Mouse (Mus musculus) liver (tissue): ENCODE measurements around the gene Lyplal1.
A peak's percentile ranks its signal among the peaks of the same experiment; 100 is the strongest.

Experiments used
- DNase-seq: peaks from one replicate; pipeline ENCODE4 v3.0.0-alpha.2; 2020; ENCODE audit warnings: mixed read lengths

Gene Lyplal1

DNA sequence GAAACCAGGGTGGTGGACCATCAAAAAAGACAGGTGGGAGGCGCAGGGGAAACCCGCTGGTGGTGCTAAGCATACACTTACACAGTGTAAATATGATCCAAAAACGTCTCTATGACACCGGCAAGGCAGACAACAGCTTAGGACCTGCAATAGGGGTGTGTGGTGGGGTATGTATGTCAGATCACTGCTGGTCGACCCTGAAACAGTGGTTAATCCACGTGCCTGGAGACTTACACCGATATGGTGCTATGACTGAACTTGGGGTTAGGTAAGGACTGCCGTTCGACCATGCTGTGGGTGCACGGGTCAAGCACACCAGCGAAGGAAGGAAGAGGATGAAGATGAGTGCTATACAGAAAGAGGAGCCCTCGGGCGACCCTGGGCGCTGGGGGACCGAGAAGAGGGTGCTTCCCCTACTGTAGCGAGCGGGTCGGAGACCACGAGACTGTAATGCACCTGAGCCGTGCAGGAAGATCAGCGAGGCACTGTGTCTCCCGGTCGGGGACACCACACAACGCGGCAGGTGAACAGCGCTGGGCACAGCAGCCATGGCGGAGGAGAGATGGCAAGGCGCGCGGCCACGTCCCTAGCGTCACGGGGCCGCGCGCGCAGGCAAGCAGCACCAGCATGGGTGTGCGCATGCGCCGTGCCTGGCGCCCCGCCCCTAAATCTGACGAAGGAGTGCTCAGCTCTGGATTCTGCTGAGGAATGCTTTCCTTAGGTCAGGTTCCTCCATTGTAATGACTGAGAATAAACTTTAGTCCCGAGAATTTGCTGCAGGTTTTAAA, at the start of gene Lyplal1:
Gene Lyplal1 (minus strand): TSS at position 610 of the 788 bp plus-strand sequence.
- peak; percentile 92 for DNase-seq

DNA sequence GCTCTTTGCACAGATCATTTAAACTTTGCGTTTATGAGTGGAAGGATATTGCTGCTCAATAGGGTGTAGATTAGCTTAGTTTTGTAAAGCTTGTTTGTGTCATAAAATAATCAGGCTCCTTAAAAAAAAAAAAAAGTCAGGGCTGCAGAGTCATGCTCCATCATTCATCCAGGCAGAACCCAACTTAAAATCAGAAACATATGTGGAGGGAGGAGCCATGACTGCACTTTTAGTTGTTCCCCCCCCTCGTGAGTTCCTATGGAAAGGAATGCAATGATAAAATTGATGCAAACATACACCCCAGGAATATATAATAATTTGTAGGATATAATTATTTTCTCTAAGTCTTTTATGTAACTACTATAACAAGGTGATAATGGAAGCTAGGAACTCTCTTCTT, 46.5 kb upstream of the Lyplal1 start:
- no peak for DNase-seq

DNA sequence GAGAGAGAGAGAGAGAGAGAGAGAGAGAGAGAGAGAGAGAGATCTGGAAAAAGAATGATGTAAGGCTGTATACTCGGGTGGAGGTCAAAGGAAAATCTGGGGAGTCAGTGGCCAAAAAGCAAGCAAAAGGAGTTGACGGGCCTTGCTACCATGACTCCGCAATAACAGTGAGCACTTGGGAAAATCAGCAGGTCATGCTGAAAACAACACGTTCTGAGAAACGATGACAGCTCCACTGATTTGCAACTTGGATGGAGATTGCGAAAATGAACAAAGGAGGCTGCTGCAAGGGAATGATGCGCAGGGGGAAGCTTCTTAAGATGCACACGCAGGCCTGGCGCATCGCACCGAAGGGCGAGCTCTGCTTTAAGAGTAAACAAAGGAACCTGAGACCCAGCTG, 46.1 kb upstream of the Lyplal1 start:
- DNase-seq: no peak

DNA sequence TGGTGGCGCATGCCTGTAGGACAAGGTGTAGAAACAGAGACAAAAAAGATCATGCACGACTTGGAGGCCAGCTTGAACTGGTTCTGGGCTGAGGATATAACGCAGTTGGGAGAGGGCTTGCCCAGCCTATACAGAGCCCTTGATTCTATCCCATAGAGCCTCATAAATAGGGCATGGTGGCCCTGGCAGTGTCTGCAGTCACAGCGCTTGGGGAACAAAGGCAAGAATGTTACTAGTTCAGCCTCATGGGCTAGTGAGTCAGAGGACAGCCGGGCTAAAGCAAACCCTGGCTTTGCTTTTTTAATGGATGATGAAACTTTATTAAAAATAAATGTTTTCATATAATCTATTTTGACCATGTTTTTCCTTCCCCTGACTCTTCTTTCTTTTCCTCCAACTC, 33.3 kb upstream of the Lyplal1 start:
- DNase-seq: no peak

DNA sequence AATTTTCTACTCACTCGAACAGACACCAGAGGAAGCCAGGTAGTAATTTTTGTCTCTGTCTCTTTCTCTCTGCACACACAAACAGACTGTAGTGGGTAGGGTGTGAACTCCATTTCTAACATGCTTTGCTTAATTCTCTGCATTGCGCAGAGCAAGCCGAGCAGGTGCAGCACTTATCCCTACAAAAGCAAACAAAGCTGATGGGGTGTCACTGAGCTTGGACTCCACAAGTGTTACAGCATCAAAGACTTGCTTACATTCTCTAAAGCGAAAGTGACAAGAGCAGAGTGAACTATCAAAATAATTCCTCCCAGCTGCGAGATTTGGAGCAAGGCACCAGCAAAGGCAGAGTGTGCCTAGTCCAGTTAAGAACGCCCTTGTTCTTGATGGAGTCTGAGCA, 28.3 kb upstream of the Lyplal1 start:
- no peak for DNase-seq

DNA sequence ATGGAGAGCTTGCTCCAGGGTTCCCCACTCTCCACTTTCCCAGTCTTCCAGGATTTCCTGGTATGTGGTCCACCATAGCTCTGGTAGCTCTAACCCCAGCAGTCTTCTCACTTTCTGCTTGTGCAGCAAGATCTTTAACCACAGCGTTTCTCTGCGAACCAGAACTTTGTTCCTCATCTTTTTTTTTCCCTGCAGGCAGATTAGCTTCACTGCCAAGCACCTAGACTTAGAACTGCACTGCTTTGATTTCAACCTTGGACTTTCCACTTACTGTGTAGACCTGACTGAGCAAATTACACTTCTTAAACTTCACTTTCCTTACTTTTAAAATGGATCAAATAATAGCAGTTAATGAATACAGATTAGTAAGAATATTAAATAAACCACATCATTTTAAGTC, 23.1 kb upstream of the Lyplal1 start:
- no peak for DNase-seq

DNA sequence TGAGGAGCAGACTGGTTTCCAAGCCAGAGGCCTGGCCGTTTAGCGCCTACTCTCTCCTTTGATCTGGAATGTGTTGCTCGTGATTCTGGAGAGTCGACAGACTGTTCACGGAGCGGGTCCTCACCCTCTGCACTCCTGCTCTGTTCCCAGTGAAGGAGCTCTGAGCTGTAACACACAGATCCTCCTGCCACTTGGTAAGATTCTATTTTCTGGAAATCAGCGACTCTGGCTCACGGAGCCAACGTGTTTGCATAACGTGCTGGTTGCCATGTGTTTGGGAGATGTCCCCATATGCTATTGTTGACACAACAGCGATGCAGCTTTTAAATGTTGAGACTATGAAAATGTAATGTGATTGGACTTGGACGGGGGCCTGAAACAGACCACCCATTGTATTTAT, 20.8 kb upstream of the Lyplal1 start:
- no peak for DNase-seq

DNA sequence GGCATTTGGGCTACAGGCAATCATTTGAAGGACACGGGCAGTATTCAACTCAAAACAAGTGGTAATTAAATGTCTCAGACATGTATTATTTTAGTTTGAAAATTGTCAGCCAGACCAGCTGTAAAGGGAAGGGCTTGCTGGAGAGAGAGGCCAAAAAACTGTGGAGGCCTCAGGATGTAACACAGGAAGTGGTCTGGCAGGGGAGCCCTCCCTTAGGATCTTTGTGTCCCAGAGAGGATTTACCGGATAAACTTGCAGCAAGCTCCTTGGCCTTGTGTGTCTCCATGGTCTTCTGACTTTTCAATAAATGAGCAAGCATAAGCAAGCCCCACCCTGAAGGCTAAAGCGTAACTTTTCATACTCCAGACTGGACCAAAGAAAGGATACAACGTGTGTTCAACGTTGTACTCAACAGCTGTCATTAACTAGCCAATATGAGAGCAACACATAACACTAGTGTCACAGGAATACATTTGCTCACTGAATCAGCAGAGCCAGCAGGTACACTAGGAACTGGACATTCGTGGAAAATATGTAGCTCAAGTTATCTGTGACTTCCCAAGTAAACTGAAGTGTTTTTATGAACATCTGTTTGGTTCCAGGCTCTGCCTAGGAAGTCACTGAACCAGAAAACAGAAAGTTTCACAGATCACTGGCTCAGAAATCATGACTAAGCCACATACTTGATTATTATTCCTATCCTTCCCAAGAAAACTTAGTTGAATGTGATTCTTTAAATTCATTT, 19.7 kb upstream of the Lyplal1 start:
- no peak for DNase-seq

DNA sequence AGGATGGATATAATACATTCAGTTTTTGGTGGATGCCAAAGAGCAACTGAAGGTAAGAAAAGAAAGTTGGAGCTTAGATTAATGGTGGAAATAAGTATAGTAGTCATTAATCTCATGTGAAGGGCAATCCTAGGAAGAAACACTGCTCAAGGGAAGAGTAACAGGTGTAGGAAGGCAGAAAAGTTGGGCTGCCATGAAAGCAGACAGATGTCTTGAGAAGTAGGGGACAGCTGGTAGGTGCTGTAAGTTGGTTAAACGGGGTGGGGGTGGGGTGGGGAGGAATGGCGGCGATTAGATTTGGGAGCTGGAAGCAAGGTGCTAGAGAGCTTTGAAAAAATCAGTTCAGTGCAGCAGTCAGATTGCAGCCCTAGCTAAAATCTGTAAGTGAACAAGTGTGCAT, 14.4 kb upstream of the Lyplal1 start:
- no peak for DNase-seq

DNA sequence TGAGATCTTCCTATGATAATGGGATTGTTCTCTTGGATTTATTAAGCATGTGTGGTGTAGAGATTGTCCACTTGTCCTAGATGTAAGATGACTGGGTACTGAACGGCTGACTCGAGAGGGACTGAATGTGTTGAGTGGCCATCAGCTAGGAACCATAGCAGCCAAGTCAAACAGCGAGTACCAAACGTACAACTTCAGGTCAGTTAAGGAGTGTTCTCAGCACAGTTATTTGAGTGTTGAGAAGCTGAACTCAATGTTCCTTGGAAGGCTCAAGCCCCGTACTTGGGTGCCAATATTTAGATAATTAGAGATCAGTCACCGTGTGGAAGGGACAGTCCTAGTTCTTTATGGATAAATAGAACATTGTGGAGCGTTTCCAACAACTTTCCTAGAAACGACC, 11.8 kb upstream of the Lyplal1 start:
- no peak for DNase-seq

DNA sequence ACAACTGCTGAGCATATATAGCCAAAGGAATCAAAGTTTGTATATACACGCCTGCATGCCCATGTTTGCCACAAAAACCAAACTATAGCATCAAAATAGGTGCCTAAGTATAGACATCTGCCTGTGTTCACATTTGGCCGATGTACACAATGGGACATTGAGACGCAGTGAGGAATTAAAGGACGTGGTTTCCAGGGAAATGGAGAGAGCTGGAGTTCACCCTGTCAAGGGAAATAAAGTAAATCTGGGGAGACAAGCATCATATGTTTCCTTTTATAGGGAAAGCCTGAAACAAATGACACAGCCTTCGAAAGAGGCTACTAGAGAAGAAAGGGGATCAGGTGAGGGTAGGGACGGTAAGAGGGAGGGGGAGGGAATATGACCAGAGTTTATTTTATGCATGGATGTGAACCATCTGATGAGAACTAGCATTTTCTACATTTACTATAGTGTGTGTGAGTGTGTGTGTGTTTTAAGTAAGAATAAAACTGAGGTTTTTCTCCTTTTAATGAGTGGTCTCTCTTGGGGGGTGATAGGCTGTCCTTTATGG, 9.3 kb upstream of the Lyplal1 start:
- no peak for DNase-seq

DNA sequence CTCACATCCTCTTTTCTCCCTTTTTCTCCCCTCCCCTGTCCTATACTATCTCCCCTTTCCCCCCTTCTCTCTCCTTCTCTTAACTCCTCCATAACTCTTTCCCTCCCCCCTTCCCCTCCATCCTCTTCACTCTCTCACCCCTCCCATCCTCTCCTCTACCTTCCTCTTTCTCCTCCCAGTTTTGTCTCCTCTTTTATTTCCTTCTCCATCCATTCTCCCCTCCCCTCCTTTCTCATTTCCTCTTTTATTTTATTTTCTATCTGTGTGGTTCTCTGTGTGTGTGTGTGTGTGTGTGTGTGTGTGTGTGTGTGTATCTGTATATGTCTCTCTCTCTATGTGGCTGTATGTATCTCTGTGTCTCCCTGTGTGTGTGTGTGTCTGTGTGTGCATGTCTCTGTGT, 6.6 kb upstream of the Lyplal1 start:
- DNase-seq: no peak

DNA sequence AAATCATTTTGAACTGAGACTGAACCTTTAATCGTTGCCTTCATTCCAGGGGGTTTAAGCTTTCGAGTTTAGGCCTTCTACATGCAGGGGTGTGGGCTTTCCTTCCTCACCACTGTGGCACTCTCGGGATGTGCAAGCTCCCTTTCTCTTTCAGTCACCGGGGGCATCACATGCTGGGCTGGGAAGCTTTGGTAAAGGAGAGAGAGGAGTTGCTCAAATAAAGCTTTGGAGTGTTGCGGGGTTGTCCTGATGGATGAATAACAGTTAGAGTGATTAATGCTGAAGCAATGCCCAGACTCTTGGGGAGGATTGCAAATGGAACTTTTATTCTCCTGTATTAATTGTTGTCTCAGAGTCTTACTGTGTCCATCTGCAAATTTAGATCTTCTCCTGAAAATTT, 2.7 kb upstream of the Lyplal1 start:
- DNase-seq: no peak

DNA sequence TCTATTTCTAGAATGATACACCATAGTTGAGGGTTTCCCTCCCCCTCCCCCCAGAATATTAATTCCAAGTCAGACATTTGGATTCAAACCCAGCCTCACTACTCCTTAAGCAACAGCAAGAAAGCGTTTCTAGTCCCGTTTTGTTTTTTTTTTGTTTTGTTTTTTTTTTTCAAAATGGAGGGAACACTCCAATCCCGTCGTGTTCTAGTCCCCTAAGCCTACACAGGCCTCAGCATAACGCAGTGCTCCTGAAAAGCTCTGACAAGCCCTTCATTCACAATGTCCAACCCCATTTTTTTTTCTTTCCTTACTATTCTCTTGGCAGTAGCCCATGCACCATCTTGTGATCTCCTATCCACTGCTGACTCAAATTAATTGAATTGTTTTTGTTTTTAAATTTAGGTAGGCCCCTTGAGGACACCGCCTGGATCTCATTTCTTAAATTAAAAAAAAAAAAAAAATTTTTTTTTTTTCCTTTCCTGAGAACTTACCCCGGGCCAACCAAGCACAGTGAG, 967 bp downstream of the Lyplal1 start:
- no peak for DNase-seq

DNA sequence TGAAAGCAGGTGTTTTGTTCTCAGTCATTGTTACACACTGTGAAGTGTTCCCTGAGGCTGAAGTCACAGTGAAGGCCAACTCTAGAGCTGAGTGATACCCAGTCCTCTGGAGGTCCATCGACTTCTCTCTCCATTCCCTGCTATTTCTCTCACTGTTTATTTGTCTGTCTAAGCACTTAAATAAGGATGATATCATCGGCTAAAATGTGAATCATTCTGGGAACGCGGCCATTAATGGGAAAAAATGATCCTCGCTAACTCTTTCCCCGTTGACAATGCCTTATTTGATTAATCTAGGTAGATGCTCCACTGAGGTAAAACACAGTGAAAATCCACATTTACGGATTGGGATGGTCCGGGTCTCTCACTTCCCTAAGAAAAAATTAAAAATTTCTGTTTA, 14.8 kb downstream of the Lyplal1 start:
- DNase-seq: no peak

DNA sequence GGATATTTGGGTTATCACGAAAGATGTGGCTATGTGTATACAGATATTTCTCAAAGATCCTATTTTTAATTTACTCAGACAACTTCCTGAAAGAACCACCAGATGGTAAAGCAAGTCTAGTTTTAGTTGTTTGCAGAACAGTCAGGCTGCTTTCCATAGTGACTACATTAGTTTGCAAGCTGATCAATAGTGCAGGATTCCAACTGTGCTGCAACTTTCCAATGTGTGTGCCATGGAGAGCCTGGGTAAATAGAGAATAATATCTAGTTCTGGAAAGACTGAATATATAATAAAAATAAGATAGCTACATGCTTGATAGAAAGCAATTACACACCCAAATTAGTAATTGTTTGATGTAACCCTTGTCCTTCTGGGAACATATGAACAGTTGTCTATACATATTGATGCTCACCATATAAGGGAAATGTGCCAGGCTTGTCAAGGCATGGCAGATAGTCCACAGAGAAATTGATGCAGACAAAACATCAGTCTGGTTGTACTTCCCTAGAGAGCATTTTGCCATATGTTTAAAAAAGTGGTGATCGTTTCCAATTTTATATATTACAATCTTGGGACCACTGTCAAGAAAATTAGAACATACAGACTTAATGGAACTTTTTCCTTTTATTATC, 50.7 kb downstream of the Lyplal1 start:
- DNase-seq: no peak

DNA sequence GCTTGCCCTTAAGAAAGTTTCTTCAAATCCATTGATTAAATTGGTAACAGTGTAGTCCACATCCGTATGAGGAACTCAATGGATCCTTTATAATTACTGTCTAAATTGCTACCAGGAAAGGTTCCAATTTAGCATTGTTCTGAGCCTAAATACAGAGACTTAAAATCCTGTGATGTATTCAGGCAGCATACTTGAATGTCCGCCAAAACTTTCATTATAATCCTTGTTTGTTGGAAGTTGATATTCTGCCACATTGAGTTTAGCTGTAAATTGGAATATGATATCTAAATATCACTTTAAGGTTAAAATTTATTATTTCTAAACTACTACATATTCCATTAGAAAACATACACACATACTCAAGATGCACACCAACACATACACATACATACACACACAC, 57.1 kb downstream of the Lyplal1 start:
- DNase-seq: no peak

DNA sequence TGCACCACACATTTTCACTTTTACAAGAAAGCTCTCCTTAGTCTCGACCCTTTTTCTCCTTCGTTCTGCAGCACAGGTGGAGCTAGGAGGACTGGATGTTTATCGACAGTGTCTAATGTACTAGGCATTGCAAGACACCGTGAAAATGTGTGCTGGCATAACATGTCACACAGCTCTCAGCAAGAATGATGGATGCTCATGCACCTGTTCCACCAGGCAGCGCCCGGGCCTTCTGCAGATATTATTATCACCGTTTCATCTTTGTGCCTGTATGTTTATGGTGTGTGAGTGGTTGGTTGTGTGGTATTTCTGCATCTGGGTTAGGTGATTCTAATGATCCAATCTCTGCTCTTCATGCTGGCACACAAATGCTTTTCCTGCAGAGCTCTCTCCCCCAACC, 62.9 kb downstream of the Lyplal1 start:
- no peak for DNase-seq

DNA sequence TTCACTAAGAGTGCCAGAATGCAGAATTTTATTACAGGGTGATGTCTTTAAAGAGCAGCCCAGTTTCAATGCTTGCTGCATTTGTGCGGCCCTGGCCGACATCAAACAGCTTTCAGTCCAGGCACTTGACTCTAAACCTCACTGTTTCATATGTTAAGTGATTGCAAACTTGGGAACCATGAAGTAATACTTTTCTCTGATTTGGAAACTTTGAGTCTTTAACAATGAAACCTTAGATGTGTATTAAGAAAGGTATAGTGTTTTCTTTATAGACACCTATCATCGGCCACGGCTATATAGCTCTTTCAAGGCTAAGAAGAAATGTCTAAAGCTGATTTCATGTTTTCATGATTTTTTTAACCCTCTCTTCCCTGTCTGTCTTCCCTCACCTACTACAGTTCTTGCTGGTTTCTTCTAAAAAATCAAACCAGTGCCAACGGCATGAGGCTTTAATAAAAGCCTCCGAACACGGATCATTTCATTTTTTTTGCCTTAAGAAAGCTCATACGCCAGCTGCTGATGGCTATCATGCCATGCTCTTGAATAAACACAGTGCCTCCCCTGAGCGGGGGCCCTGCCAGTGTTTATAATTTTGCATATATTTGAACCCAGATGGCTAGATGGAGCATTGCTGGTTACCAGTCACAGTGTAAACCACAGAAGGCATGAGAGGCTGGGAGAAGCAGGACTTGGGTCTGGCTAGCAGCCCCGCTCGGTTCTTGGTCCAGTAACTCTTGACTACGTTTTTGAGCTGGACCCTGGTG, 63.6 kb downstream of the Lyplal1 start:
- no peak for DNase-seq

DNA sequence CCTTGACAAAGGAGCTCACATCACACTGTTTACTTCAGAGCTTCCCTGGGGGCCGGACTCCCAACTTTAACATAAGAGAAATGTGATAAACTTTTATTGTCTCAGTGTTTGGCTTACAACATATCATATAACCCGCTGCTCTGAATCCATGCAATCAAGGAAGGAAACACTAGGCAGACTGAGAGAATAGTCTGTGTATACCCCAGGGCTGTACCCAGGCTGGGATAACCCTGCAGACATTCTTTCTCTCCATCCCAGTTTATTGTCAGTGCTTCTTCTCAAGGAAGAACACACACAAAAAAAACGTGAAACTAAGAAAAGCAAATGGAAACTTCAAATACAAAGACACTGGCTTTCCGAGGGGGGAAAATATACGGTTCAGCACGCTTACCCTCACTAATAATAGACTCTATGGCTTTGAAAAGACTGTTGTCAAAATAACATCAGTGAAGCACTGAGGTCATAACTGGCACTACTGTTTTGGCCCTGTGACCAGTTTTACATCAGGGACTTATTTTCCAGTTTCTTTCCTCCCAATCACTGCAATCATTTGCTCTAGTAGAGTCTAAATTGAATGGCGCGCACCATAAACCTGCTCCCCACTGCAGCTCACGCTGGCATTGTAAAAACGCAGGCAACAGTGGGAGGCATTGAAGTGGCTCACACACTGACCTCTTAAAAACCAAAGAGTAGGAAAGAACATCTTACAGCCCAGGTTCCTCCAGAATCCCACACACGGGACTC, 73.2 kb downstream of the Lyplal1 start:
- DNase-seq: no peak

DNA sequence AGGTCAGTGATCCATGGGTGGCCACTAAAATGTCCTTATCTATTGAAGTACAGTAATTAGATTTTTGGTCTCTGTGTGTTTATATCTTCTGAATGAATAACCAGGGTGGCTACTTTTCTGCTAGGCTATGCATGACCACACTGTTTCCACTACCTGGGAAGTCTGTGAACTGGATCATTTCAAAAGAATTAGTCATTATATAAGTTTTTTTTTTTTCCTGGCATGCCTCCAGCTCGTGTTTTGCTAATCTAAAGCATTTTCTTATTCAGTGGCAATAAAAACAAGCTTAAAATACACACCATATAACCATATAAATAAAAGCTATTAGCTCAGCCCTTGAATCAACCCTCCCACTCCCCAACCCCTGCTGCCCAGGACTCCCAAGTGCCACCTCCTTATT, 75.3 kb downstream of the Lyplal1 start:
- no peak for DNase-seq
